Mouse (Mus musculus): ENCODE data around the gene Frmd4a. TPM values are rescaled to one million over a fixed set of nuclear protein-coding genes. Genes with fewer than 3 reads are reported as not detected.

The Frmd4a gene
- total RNA-seq, 1 experiment: 9.3 TPM

DNA sequence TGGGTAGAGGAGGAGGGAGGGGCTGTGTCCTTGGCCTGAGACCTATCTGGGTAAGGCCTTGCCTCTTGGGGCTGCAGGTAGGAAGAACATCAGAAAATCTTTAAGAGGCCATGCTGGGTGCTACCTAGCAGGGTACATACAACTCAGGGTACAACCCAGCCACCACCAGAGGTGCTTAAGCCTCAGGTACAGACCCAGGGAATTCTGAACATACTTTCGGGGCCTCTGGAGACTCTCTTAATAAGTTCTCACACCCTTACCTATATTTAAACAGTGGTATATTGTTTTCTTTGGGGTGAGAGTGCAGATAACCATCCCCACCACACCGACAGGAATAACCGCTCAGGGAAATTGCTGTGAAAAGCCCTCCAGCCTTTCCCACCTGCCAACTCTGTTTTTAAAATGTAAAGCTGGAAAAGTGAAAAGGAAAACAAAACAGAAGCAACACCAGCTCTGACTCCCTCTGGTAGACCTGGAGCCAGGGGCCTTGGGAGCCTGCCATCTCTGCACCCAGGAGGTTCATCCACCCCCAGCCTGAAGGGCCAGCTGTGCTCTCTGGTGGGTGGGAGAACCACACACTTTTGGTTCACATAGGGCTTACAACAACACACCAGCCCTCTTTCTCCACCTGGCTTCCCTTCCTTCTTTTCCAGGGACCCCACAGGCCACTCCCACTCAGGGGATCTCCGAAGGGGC is 548.9 kb downstream of the Frmd4a start:
- no peak for DNase-seq (ENCODE audit: low read depth, low spot score)
- no peak for TF ChIP-seq HCFC1 (IDR thresholded peaks at IDR 0.05; ENCODE audit: borderline replicate concordance, insufficient read depth, low read length)
- no peak for TF ChIP-seq ZNF384 (IDR thresholded peaks at IDR 0.05; ENCODE audit: low read depth, low read length)
- no peak for TF ChIP-seq ZC3H11A (IDR thresholded peaks at IDR 0.05; ENCODE audit: borderline replicate concordance, low read depth, low read length)
- no peak for TF ChIP-seq MAFK (IDR thresholded peaks at IDR 0.05; ENCODE audit: insufficient read depth, low read depth, low read length)
- TF ChIP-seq CHD2 (IDR thresholded peaks at IDR 0.05; ENCODE audit: low read depth, low read length): no peak
- H3K9me3 ChIP-seq (ENCODE audit: control insufficient read depth, insufficient read depth, low read depth, low read length): no peaks in the 10 kb centered on the region
- no peak overlapping the region for H3K27ac ChIP-seq (ENCODE audit: insufficient read depth, low read depth, low read length, poor library complexity, severe bottlenecking)
- H3K36me3 ChIP-seq (ENCODE audit: control insufficient read depth, insufficient read depth, low read length, poor library complexity, severe bottlenecking): peaks cover 4% of the 10 kb centered on the region
- H3K4me1 ChIP-seq (ENCODE audit: control insufficient read depth in 2 of 2, insufficient read depth in 2 of 2, low read length in 2 of 2, poor library complexity in 1 of 2): peaks cover 0 to 3% of the 10 kb centered on the region in 2 experiments; a peak in 2 of 4 replicates
- no peak overlapping the region for H3K9ac ChIP-seq (ENCODE audit: insufficient read depth, low read depth, low read length, poor library complexity, severe bottlenecking)
- H3K4me3 ChIP-seq (ENCODE audit: insufficient read depth in 1 of 2, low read depth in 1 of 2, low read length in 2 of 2, poor library complexity in 1 of 2, severe bottlenecking in 1 of 2): no peak overlapping the region
- in situ Hi-C loops (cut with MboI; ENCODE audit: low sequenced_read_pairs in 2 of 2, unreplicated experiment in 2 of 2): no loop called here

DNA sequence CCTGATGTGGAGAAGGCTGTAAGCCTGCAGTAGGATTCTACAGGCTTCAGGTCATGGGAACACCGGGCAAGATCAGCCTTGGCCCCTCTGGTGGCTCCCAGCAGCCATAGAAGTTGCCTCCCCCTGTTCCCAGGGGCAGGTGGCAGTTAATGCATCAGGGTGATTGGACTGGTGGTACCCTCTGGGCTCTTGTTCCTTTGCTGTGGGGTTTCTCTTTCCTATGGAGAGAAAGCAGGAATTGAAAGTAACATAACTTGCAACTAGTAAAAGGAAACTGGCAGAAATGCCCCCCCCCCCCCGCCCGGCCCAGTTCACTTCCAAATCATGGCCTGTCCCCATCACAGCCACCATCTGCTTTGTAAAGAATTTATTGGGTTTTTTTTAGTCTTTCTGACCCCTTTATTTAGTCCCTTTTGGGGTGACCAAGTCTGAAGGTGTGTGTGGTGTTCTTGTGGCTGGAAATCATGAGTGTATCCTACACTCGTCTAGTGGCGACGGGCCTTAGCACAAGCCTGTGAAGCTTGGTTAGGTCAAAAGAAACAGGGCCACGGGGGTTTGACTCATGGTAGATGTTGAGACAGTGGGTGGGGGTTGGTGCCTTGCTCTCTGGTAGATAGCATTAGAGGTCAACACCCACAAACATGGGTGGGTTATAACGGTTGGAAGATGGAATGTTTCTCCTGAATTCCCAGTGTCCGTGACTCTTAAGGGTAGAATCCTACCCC is 549.6 kb downstream of the Frmd4a start:
- Histone ChIP-seq H3K9ac (ENCODE audit: insufficient read depth, low read depth, low read length, poor library complexity, severe bottlenecking) (no peak overlapping the region), H3K9me3 (ENCODE audit: control insufficient read depth, insufficient read depth, low read depth, low read length) (no peaks in the 10 kb centered on the region), H3K4me1 (ENCODE audit: control insufficient read depth in 2 of 2, insufficient read depth in 2 of 2, low read length in 2 of 2, poor library complexity in 1 of 2) (peaks cover 0 to 4% of the 10 kb centered on the region in 2 experiments; a peak in 1 of 4 replicates), H3K27ac (ENCODE audit: insufficient read depth, low read depth, low read length, poor library complexity, severe bottlenecking) (no peak overlapping the region), H3K36me3 (ENCODE audit: control insufficient read depth, insufficient read depth, low read length, poor library complexity, severe bottlenecking) (peaks cover 4% of the 10 kb centered on the region), H3K4me3 (ENCODE audit: insufficient read depth in 1 of 2, low read depth in 1 of 2, low read length in 2 of 2, poor library complexity in 1 of 2, severe bottlenecking in 1 of 2) (no peak overlapping the region)
- no peak for DNase-seq (ENCODE audit: low read depth, low spot score)
- TF ChIP-seq ZNF384 (IDR thresholded peaks at IDR 0.05; ENCODE audit: low read depth, low read length) (no peak), HCFC1 (IDR thresholded peaks at IDR 0.05; ENCODE audit: borderline replicate concordance, insufficient read depth, low read length) (no peak), MAFK (IDR thresholded peaks at IDR 0.05; ENCODE audit: insufficient read depth, low read depth, low read length) (no peak), ZC3H11A (IDR thresholded peaks at IDR 0.05; ENCODE audit: borderline replicate concordance, low read depth, low read length) (no peak), CHD2 (IDR thresholded peaks at IDR 0.05; ENCODE audit: low read depth, low read length) (no peak)
- in situ Hi-C loops (cut with MboI; ENCODE audit: low sequenced_read_pairs in 2 of 2, unreplicated experiment in 2 of 2): no loop called here

DNA sequence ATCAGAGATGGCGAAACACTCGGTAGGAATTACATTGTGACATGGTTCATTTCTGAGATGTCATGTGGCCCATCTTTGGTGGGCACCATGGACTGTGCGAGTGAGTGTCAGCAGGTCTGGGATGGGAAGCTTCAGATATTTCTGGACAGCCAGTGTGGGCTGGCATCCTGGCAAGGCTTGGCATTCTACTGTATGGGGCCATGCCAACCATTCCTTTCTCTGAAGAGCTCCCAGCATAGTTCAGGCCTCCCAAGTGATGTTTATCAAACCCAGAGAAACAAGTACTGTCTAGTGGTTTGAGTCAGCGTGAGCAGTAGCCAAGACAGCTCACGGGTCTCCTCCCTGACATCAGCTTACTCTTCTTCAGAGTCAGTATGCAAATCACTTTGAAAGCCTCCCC is 551.5 kb downstream of the Frmd4a start:
- H3K4me3 ChIP-seq (ENCODE audit: insufficient read depth in 1 of 2, low read depth in 1 of 2, low read length in 2 of 2, poor library complexity in 1 of 2, severe bottlenecking in 1 of 2): no peak overlapping the region
- DNase-seq (ENCODE audit: low read depth, low spot score): no peak
- H3K9me3 ChIP-seq (ENCODE audit: control insufficient read depth, insufficient read depth, low read depth, low read length): no peaks in the 10 kb centered on the region
- no peak overlapping the region for H3K9ac ChIP-seq (ENCODE audit: insufficient read depth, low read depth, low read length, poor library complexity, severe bottlenecking)
- TF ChIP-seq CHD2 (IDR thresholded peaks at IDR 0.05; ENCODE audit: low read depth, low read length): no peak
- TF ChIP-seq HCFC1 (IDR thresholded peaks at IDR 0.05; ENCODE audit: borderline replicate concordance, insufficient read depth, low read length): no peak
- no peak for TF ChIP-seq ZC3H11A (IDR thresholded peaks at IDR 0.05; ENCODE audit: borderline replicate concordance, low read depth, low read length)
- no peak for TF ChIP-seq MAFK (IDR thresholded peaks at IDR 0.05; ENCODE audit: insufficient read depth, low read depth, low read length)
- TF ChIP-seq ZNF384 (IDR thresholded peaks at IDR 0.05; ENCODE audit: low read depth, low read length): no peak
- in situ Hi-C loops (cut with MboI; ENCODE audit: low sequenced_read_pairs in 2 of 2, unreplicated experiment in 2 of 2): no loop called here
- peaks cover 6 to 14% of the 10 kb centered on the region in 2 experiments for H3K4me1 ChIP-seq (ENCODE audit: control insufficient read depth in 2 of 2, insufficient read depth in 2 of 2, low read length in 2 of 2, poor library complexity in 1 of 2)
- no peak overlapping the region for H3K27ac ChIP-seq (ENCODE audit: insufficient read depth, low read depth, low read length, poor library complexity, severe bottlenecking)
- peaks cover 7% of the 10 kb centered on the region for H3K36me3 ChIP-seq (ENCODE audit: control insufficient read depth, insufficient read depth, low read length, poor library complexity, severe bottlenecking)

DNA sequence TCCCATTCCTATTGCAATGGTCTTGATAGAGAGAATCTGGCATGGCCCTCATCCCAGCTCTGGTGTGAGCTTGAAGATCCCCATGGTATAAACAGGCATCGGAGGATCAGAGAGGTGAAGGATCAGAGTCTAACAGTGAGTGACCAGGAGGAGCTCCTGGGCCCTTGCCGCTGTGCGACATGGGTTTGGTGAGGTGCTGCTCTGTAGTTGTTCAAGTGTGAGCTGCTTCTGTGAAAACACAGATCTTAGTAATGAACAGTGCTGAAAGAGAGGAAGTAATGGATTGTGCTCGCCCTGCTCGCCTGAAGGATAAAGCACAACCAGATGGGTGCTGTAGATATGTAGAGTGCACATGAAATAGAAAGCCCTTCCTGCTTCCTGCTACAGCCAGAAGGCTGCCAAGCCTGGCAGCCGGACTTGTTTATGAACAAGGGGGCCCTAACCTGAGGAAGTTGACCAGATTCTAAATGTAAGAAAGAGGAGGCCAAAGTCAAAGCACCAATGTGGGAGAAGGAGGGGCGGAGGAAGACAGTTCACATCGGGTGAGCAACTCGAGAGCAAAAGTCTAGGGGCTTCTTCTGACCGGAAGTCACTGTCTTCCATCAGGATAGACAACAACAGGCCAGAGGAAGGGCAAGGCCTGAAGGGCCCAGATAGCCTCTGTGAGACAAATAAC is 552.8 kb downstream of the Frmd4a start:
- TF ChIP-seq ZNF384 (IDR thresholded peaks at IDR 0.05; ENCODE audit: low read depth, low read length) (no peak), CHD2 (IDR thresholded peaks at IDR 0.05; ENCODE audit: low read depth, low read length) (no peak)
- H3K4me3 ChIP-seq (ENCODE audit: insufficient read depth in 1 of 2, low read depth in 1 of 2, low read length in 2 of 2, poor library complexity in 1 of 2, severe bottlenecking in 1 of 2): no peak overlapping the region
- H3K9ac ChIP-seq (ENCODE audit: insufficient read depth, low read depth, low read length, poor library complexity, severe bottlenecking): no peak overlapping the region
- no peak overlapping the region for H3K27ac ChIP-seq (ENCODE audit: insufficient read depth, low read depth, low read length, poor library complexity, severe bottlenecking)
- H3K9me3 ChIP-seq (ENCODE audit: control insufficient read depth, insufficient read depth, low read depth, low read length): no peaks in the 10 kb centered on the region
- in situ Hi-C loops (cut with MboI; ENCODE audit: low sequenced_read_pairs in 2 of 2, unreplicated experiment in 2 of 2): no loop called here
- DNase-seq (ENCODE audit: low read depth, low spot score): no peak
- H3K4me1 ChIP-seq (ENCODE audit: control insufficient read depth in 2 of 2, insufficient read depth in 2 of 2, low read length in 2 of 2, poor library complexity in 1 of 2): peaks cover 10 to 23% of the 10 kb centered on the region in 2 experiments
- peaks cover 7% of the 10 kb centered on the region for H3K36me3 ChIP-seq (ENCODE audit: control insufficient read depth, insufficient read depth, low read length, poor library complexity, severe bottlenecking)

Measured in ES-E14 (cell line).